Mouse (Mus musculus) midbrain, postnatal 0 days (tissue): Measurements from ENCODE around the gene Smpd2. TPM values are rescaled to one million over a fixed set of nuclear protein-coding genes. Genes with fewer than 3 reads are reported as not detected.
"Not testable (repeated sequence)": the region's sequence is repeated elsewhere in the genome, so short reads cannot be mapped to it uniquely, and the experiment has no call there.

Experiments used
- ATAC-seq: fragments of 200-750 bp; cut with Nextera tagmentation; 2 replicates; pipeline ENCODE4 v1.8.0; 2017; ENCODE audit warnings: moderate number of reproducible peaks, mild to moderate bottlenecking, moderate TSS enrichment, moderate library complexity; ENCODE audit not compliant: low FRiP score
- DNase-seq: peaks from one replicate; pipeline ENCODE4 v3.0.0-alpha.2; 2015; ENCODE audit warnings: low spot score
- H3K27ac ChIP-seq: fragments of 300-500 bp; sonication (generic); 2 replicates; pipeline ENCODE4 v1.5.1; 2014; ENCODE audit warnings: low read depth, mild to moderate bottlenecking, low read length, mixed read lengths
- H3K27me3 ChIP-seq: fragments of 300-500 bp; sonication (generic); 2 replicates; pipeline ENCODE4 v1.6.1; 2014; ENCODE audit warnings: low read length, control low read depth, mixed read lengths; ENCODE audit not compliant: insufficient read depth
- H3K36me3 ChIP-seq: fragments of 300-500 bp; sonication (generic); 2 replicates; pipeline ENCODE4 v1.6.1; 2014; ENCODE audit warnings: low read length, control low read depth, mixed read lengths; ENCODE audit not compliant: insufficient read depth
- H3K4me1 ChIP-seq: fragments of 300-500 bp; sonication (generic); 2 replicates; pipeline ENCODE4 v1.6.1; 2014; ENCODE audit warnings: mild to moderate bottlenecking, control low read depth, antibody characterized with exemption, low read length, mixed read lengths; ENCODE audit not compliant: insufficient read depth
- H3K4me2 ChIP-seq: fragments of 300-500 bp; sonication (generic); 2 replicates; pipeline ENCODE4 v1.6.1; 2014; ENCODE audit warnings: low read depth, mild to moderate bottlenecking, low read length, mixed read lengths; ENCODE audit not compliant: poor library complexity, severe bottlenecking
- H3K4me3 ChIP-seq: fragments of 300-500 bp; sonication (generic); 2 replicates; pipeline ENCODE4 v1.5.1; 2014; ENCODE audit warnings: low read depth, mild to moderate bottlenecking, low read length, moderate library complexity
- H3K9ac ChIP-seq: fragments of 300-500 bp; sonication (generic); replicated peaks from 2 replicates; pipeline ENCODE4 v1.6.1; 2014; ENCODE audit warnings: mild to moderate bottlenecking, low read length, moderate library complexity, mixed read lengths; ENCODE audit not compliant: poor library complexity, severe bottlenecking
- H3K9me3 ChIP-seq: fragments of 300-500 bp; sonication (generic); 2 replicates; pipeline ENCODE4 v1.6.1; 2016; ENCODE audit warnings: low read length, control low read depth
- CTCF ChIP-seq: IDR thresholded peaks from 2 replicates; pipeline ENCODE4 v1.5.1; 2016; ENCODE audit warnings: antibody characterized with exemption, mild to moderate bottlenecking
- WGBS: fragments of 180-500 bp; shearing (Covaris S2); extraction: QIAGEN DNeasy Blood & Tissue Kit; methylation state at CpG from one replicate; pipeline ENCODE4 v1.1.7; 2014; 5-methylcytosine and 5-hydroxymethylcytosine counted together
- polyA plus RNA-seq: library from polyadenylated mRNA; unstranded; fragments of >200 nt; fragmentation: Nextera tagmentation; extraction: Ambion mirVana; gene quantifications from 2 replicates; pipeline ENCODE4 v1.2.1, GENCODE M21; 2015
- total RNA-seq: library from RNA; depleted of rRNA; stranded (reverse); fragments of >200 nt; gene quantifications from 2 replicates; pipeline ENCODE4 v1.2.3, GENCODE M21; 2014

The Smpd2 gene
- total and polyA plus RNA-seq, 2 experiments from 2014 or later: 36.9 to 44.0 TPM

GRCm38 (mm10) chr10:41518508-41518980 is 28.4 kb upstream of the Smpd2 start:
- peaks cover 10% of the 10 kb centered on the region; the same call in 1 of the 2 replicates for H3K4me1 ChIP-seq
- no peaks in the 10 kb centered on the region for H3K36me3 ChIP-seq
- no peaks in the 10 kb centered on the region for H3K9me3 ChIP-seq
- WGBS: under 1% methylated on average over 23 of the region's 23 CpGs
- H3K9ac ChIP-seq: peak overlapping the region; percentile 88
- DNase-seq: peak; percentile 92
- peak; percentile 80 for TF ChIP-seq CTCF
- H3K27me3 ChIP-seq: no peaks in the 10 kb centered on the region
- H3K27ac ChIP-seq: peak overlapping the region; percentile 98
- H3K4me2 ChIP-seq: peak overlapping the region; percentile 87
- H3K4me3 ChIP-seq: peak overlapping the region; percentile 93
- ATAC-seq: peak; percentile 45

- no peak for TF ChIP-seq CTCF
- Histone ChIP-seq H3K27ac (no peak overlapping the region), H3K4me1 (no peaks in the 10 kb centered on the region), H3K4me3 (no peak overlapping the region), H3K9me3 (no peaks in the 10 kb centered on the region), H3K36me3 (no peaks in the 10 kb centered on the region), H3K9ac (no peak overlapping the region), H3K27me3 (no peaks in the 10 kb centered on the region), H3K4me2 (no peak overlapping the region)
- no peak for DNase-seq
- ATAC-seq: no peak
Observed at GRCm38 (mm10) chr10:41514921-41515320, 24.8 kb upstream of the Smpd2 start.

GRCm38 (mm10) chr10:41514301-41514700 is 24.1 kb upstream of the Smpd2 start:
- WGBS: 80% methylated on average over 4 of the region's 4 CpGs

GRCm38 (mm10) chr10:41509160-41509559 is 19.0 kb upstream of the Smpd2 start:
- no peak overlapping the region for H3K27ac ChIP-seq
- DNase-seq: no peak
- no peaks in the 10 kb centered on the region for H3K9me3 ChIP-seq
- no peaks in the 10 kb centered on the region for H3K27me3 ChIP-seq
- H3K9ac ChIP-seq: no peak overlapping the region
- no peaks in the 10 kb centered on the region for H3K36me3 ChIP-seq
- H3K4me3 ChIP-seq: no peak overlapping the region
- TF ChIP-seq CTCF: peak; percentile 47
- 41% methylated on average over 2 of the region's 2 CpGs for WGBS
- H3K4me1 ChIP-seq: no peaks in the 10 kb centered on the region
- ATAC-seq: no peak
- H3K4me2 ChIP-seq: no peak overlapping the region

More at GRCm38 (mm10) chr10:41514301-41514700, 24.1 kb upstream of the Smpd2 start:
- Histone ChIP-seq H3K4me1 (no peaks in the 10 kb centered on the region), H3K9ac (no peak overlapping the region), H3K4me3 (no peak overlapping the region), H3K36me3 (no peaks in the 10 kb centered on the region), H3K27me3 (no peaks in the 10 kb centered on the region), H3K4me2 (no peak overlapping the region), H3K9me3 (no peaks in the 10 kb centered on the region), H3K27ac (no peak overlapping the region)
- ATAC-seq (no peak), DNase-seq (no peak)
- no peak for TF ChIP-seq CTCF

- not testable (repeated sequence) for H3K4me3 ChIP-seq, H3K27me3 ChIP-seq, H3K9me3 ChIP-seq, H3K4me2 ChIP-seq, H3K9ac ChIP-seq, H3K36me3 ChIP-seq, H3K4me1 ChIP-seq, H3K27ac ChIP-seq
- peak; percentile 66 for ATAC-seq
- WGBS: 0% methylated on average over 3 of the region's 3 CpGs
- peak; percentile 88 for TF ChIP-seq CTCF
- peak; percentile 94 for DNase-seq
Observed at GRCm38 (mm10) chr10:41505446-41505845, 15.3 kb upstream of the Smpd2 start.

GRCm38 (mm10) chr10:41504996-41505395 is 14.8 kb upstream of the Smpd2 start:
- Histone ChIP-seq H3K4me1 (no peaks in the 10 kb centered on the region), H3K9ac (no peak overlapping the region), H3K4me3 (no peak overlapping the region), H3K9me3 (no peaks in the 10 kb centered on the region), H3K36me3 (peaks cover 3% of the 10 kb centered on the region; the same call in 1 of the 2 replicates), H3K27me3 (no peaks in the 10 kb centered on the region), H3K27ac (no peak overlapping the region), H3K4me2 (no peak overlapping the region)
- no peak; the same call in 1 of the 2 replicates for ATAC-seq
- 80% methylated on average over 1 of the region's 1 CpGs for WGBS
- no peak for TF ChIP-seq CTCF
- DNase-seq: no peak
